ENCODE assay signal across 8 mouse cellular contexts in genomic region chr17:44350201-44350948, GRCm38 (mm10).
DNase-seq lines count a peak whose midpoint lies in the region; ATAC-seq and TF ChIP-seq lines count a peak whose summit lies in the region.

No protein-coding gene starts in this region.

- ATAC-seq in heart, postnatal 0 days (ENCODE audit: insufficient read depth, low read depth), result peak; percentile 60; the same call in 1 of the 2 replicates

- no peaks in the 10 kb centered on the region for H3K9me3 ChIP-seq in heart, postnatal 0 days (replicated peaks; ENCODE audit: control insufficient read depth, low read length)
- H3K9me3 ChIP-seq in embryonic facial prominence, embryonic 10.5 days, result peaks cover 3% of the 10 kb centered on the region; the same call in 1 of the 2 replicates

- H3K4me2 ChIP-seq in heart, postnatal 0 days (ENCODE audit: low read depth, low read length), result peak overlapping the region; percentile 38; the same call in 1 of the 2 replicates

- no peaks in the 10 kb centered on the region for H3K36me3 ChIP-seq in heart, postnatal 0 days (replicated peaks; ENCODE audit: control insufficient read depth, insufficient read depth, low read length)
- H3K36me3 ChIP-seq in embryonic facial prominence, embryonic 10.5 days (replicated peaks), result no peaks in the 10 kb centered on the region

- H3K9ac ChIP-seq in heart, postnatal 0 days (replicated peaks; ENCODE audit: low read depth, low read length), result no peak overlapping the region

- H3K4me3 ChIP-seq in heart, postnatal 0 days (ENCODE audit: low read depth, low read length), result no peak overlapping the region
- peak overlapping the region; percentile 30 for H3K4me3 ChIP-seq in embryonic facial prominence, embryonic 10.5 days

- H3K4me1 ChIP-seq in heart, postnatal 0 days (ENCODE audit: control insufficient read depth, insufficient read depth), result no peaks in the 10 kb centered on the region
- peaks cover 22% of the 10 kb centered on the region for H3K4me1 ChIP-seq in embryonic facial prominence, embryonic 10.5 days

- no peak for TF ChIP-seq EP300 in heart, postnatal 0 days (IDR thresholded peaks at IDR 0.05; ENCODE audit: low read depth)

- intact Hi-C loops in heart, postnatal 25 days (cut with DNase I), result no loop called here

- H3K27me3 ChIP-seq in heart, postnatal 0 days (ENCODE audit: control insufficient read depth, insufficient read depth, low read length), result no peaks in the 10 kb centered on the region
- H3K27me3 ChIP-seq in embryonic facial prominence, embryonic 10.5 days (replicated peaks; ENCODE audit: low read depth, poor library complexity, severe bottlenecking), result peaks cover 11% of the 10 kb centered on the region

- WGBS in heart, postnatal 0 days, result 52% methylated on average over 20 of the region's 20 CpGs
- 54% methylated on average over 20 of the region's 20 CpGs for WGBS in embryonic facial prominence, embryonic 10.5 days

- no peak overlapping the region for H3K27ac ChIP-seq in heart, postnatal 0 days (ENCODE audit: low read depth)
- peak overlapping the region; percentile 70 for H3K27ac ChIP-seq in embryonic facial prominence, embryonic 10.5 days (replicated peaks)

- no peak for DNase-seq in heart, postnatal 0 days (ENCODE audit: low spot score)
- DNase-seq in heart, postnatal 25 days (ENCODE audit: low spot score), result no peak
- peak; percentile 71 for DNase-seq in embryonic facial prominence, embryonic 10.5 days (ENCODE audit: low spot score)
- DNase-seq in kidney, postnatal 25 days, result peak; percentile 27 to 44
- peak; percentile 38 for DNase-seq in lung, postnatal 25 days (ENCODE audit: low spot score)
- no peak for DNase-seq in natural killer cell, adult 2 months (ENCODE audit: low spot score in 2 of 2)
- no peak for DNase-seq in right cerebral cortex, adult 2 months (ENCODE audit: low spot score in 2 of 2)
- no peak for DNase-seq in right cerebral cortex, postnatal 14 days

- no peak for TF ChIP-seq CTCF in heart, postnatal 0 days (IDR thresholded peaks at IDR 0.05; ENCODE audit: low read depth)

Comparison
In these comparisons a context has a peak if more than half of its experiments do, and no peak if none do; other contexts are left out.
1. DNase-seq: peak in embryonic facial prominence, embryonic 10.5 days (single experiment), kidney, postnatal 25 days (2 of 2) and lung, postnatal 25 days (single experiment); none in heart, postnatal 0 days (single experiment), heart, postnatal 25 days (single experiment), natural killer cell, adult 2 months (0 of 2), right cerebral cortex, adult 2 months (0 of 2) and right cerebral cortex, postnatal 14 days (single experiment).